Mouse (Mus musculus) brain, embryonic 14.5 days (tissue): ENCODE measurements at regions not wholly inside any gene's neighbourhood (a gene's known extent, or its start where the extent isn't known, plus 50 kb on each side); places are given as distances from the start of the nearest gene placed in this dataset.

Source experiments
- DNase-seq: peaks from one replicate; pipeline ENCODE4 v3.0.0-alpha.2; 2011; ENCODE audit warnings: low read depth
- CTCF ChIP-seq: fragments of 200-500 bp; IDR thresholded peaks from 2 replicates; pipeline ENCODE4 v1.5.1; 2012; ENCODE audit warnings: inconsistent platforms, mild to moderate bottlenecking, moderate library complexity, borderline replicate concordance; ENCODE audit not compliant: insufficient read depth, insufficient read length; ENCODE audit errors: extremely low read depth
- POLR2A ChIP-seq: fragments of 200-500 bp; IDR thresholded peaks from 2 replicates; pipeline ENCODE4 v1.6.1; 2012; ENCODE audit warnings: mild to moderate bottlenecking, inconsistent platforms, borderline replicate concordance; ENCODE audit not compliant: poor library complexity, insufficient read depth, insufficient read length, severe bottlenecking; ENCODE audit errors: extremely low read depth

- peak; percentile 73 for DNase-seq
- no peak for TF ChIP-seq POLR2A
- no peak for TF ChIP-seq CTCF
These were observed 191.3 kb upstream of the A230072I06Rik start for GRCm38 (mm10) chr8:12087192-12087800.

GRCm38 (mm10) chr8:12100145-12100544, 178.5 kb upstream of the A230072I06Rik start:
- no peak for DNase-seq

GRCm38 (mm10) chr8:12103296-12103695, 175.3 kb upstream of the A230072I06Rik start:
- DNase-seq = peak; percentile 33
- no peak for TF ChIP-seq POLR2A
- no peak for TF ChIP-seq CTCF

More at GRCm38 (mm10) chr8:12100145-12100544, 178.5 kb upstream of the A230072I06Rik start:
- TF ChIP-seq CTCF = no peak
- TF ChIP-seq POLR2A = no peak

- TF ChIP-seq POLR2A (no peak), CTCF (peak; percentile 4; the same call in 1 of the 2 replicates)
These were observed 173.3 kb upstream of the A230072I06Rik start for GRCm38 (mm10) chr8:12105106-12105901.

GRCm38 (mm10) chr8:12108578-12108977, 170.0 kb upstream of the A230072I06Rik start:
- TF ChIP-seq CTCF (no peak), POLR2A (no peak)
- no peak for DNase-seq

More at GRCm38 (mm10) chr8:12105106-12105901, 173.3 kb upstream of the A230072I06Rik start:
- DNase-seq = peak; percentile 78

- DNase-seq = no peak
- TF ChIP-seq POLR2A = no peak
- TF ChIP-seq CTCF = no peak
These were observed 167.0 kb upstream of the A230072I06Rik start for GRCm38 (mm10) chr8:12111626-12112025.

- TF ChIP-seq POLR2A (no peak), CTCF (no peak)
- DNase-seq = no peak
These were observed 165.6 kb upstream of the A230072I06Rik start for GRCm38 (mm10) chr8:12113023-12113422.

- peak; percentile 99 for DNase-seq
- no peak for TF ChIP-seq POLR2A
These were observed 152.1 kb upstream of the A230072I06Rik start for GRCm38 (mm10) chr8:12126374-12127001.

- no peak for TF ChIP-seq CTCF
- no peak for TF ChIP-seq POLR2A
- peak; percentile 96 for DNase-seq
These were observed 151.4 kb upstream of the A230072I06Rik start for GRCm38 (mm10) chr8:12127106-12127800.

- no peak for DNase-seq
- no peak for TF ChIP-seq POLR2A
- no peak for TF ChIP-seq CTCF
These were observed 150.7 kb upstream of the A230072I06Rik start for GRCm38 (mm10) chr8:12127801-12128490.

- TF ChIP-seq POLR2A (no peak), CTCF (no peak)
- no peak for DNase-seq
These were observed 148.0 kb upstream of the A230072I06Rik start for GRCm38 (mm10) chr8:12130591-12130990.

- no peak for DNase-seq
- TF ChIP-seq POLR2A (no peak), CTCF (no peak)
These were observed 144.4 kb upstream of the A230072I06Rik start for GRCm38 (mm10) chr8:12134200-12134599.
